Mouse (Mus musculus): ENCODE measurements at regions not wholly inside any gene's neighbourhood (a gene's known extent, or its start where the extent isn't known, plus 50 kb on each side); places are given as distances from the start of the nearest gene placed in this dataset.

GRCm38 (mm10) chr3:149381559-149382245 is 391.3 kb upstream of the Adgrl2 start:
- TF ChIP-seq CTCF (conservative IDR thresholded peaks at IDR 0.05; ENCODE audit: low read length) (no peak), POU5F1 (IDR thresholded peaks at IDR 0.05; ENCODE audit: borderline replicate concordance, low read length) (no peak)
